Mouse (Mus musculus) yolk sac, embryonic 10.5 days (tissue): Measurements from ENCODE around the gene Ptprd.
"Not testable (repeated sequence)": the region's sequence is repeated elsewhere in the genome, so short reads cannot be mapped to it uniquely, and the experiment has no call there.

Experiments
- DNase-seq: peaks from one replicate; pipeline ENCODE4 v3.0.0-alpha.2; 2017; ENCODE audit warnings: low spot score

The Ptprd gene

DNA sequence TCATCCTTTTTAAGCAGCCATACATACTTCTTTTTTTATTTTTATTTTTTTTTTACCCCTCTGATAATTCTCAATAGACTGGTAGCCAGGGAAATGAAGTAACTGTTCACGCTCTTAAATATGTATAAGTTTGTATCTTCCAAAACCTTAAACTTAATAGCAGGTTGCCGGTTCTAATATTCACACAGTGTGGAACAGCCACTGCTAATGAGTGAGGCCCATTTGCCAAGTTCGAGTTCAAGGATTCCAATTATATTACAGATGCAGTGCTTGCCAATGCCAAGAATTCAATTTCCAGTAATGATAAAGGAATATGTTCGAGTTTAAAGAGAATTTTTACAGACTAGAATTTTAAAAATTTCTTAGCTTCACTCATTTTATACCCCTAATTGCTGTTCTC is 322.3 kb downstream of the Ptprd start:
- DNase-seq: no peak

DNA sequence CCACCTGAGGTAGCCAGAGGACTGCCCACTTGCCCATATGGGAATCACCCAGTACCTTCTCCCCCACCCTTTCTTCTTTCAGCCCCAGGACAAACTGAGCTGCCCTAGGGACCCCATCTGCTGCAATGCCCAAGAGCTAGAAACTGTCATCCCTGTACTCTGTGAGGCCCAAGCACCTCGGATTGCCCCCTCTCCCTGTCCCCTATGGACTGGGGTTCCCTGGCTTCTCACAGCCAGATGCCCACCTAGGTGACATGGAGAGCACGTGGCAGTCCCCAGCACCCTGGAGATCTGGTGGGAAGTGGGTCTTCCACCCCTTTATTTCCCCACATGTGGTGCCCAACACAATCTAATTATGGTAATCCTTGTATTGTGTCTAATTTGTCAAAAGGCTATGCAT is 331.5 kb downstream of the Ptprd start:
- DNase-seq: no peak

DNA sequence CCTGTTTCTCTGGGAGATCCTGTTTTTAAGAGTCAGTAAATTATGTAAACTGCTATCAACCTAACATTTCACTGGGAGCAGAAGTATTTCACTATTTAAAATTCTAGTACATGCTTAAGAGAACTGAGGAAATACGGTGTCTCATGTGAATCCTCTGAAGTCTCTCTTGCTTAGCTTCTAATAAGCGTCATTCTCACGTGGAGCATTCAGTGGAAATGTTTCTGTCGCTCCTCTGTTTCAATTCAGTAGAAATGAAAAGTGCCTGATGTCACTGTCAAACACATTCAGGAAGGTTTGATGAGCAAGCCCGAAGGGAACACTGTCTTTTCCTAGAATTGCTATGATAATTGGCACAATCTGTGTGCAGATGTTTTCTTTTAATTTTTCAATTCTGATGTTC is 350.5 kb downstream of the Ptprd start:
- DNase-seq: no peak

GRCm38 (mm10) chr4:77797391-77797790 is 414.4 kb downstream of the Ptprd start:
- DNase-seq: not testable (repeated sequence)

DNA sequence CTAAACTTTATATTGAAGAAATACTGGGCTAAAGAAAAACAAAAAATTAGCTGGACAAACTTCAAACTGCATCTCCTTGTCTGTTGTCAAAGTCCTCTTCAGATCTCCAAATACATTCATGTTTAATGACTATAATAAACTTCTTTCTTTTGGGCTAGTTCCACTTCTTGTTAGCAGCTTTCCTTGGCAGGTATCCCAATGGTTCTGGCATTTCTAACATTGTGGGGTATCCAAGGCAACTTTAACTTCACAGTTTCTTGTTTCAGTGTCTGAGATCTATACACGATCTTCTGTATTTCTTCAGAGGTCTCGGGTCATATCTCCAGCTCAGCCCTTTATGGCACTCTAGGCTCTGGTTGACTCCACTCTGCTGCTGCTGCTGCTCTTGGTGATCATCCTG is 434.5 kb downstream of the Ptprd start:
- DNase-seq: no peak

DNA sequence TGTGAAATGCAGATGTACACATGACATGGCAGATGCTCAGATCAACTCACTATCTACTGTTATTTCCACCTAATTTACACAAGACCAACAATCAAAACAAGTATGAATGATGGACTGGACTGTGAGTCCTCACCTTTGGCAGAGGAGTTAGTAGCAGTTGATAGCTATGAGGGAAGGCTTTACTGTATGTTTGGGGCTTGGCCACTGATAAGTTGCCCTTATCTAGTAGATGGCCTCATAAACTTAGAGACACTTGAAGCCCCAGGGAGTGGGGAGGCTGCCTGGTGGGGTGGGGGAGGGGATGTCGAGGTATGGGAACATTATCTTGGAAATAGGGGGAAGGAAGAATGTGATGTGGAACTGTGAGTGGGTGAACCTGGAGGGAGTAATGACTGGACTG is 448.0 kb downstream of the Ptprd start:
- no peak for DNase-seq

DNA sequence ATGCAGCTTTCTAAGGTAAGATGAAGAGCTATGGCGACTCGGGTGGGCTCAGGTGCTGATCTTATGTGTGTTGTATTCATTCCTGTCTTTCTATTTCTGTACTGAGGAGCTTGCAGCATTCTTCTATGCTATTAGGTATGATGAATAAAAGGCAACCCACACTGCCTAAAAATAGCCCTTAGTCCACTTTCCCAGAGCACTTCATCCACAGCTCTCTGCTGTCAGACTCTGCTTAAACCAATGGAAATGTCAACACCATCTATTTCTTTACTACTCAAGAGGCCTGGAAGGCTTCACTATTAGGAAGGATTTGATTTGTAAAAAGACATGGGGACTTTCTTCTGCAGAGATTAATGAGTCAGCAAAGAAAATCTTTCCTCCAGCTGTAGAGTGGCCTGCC is 468.4 kb downstream of the Ptprd start:
- DNase-seq: no peak

- no peak for DNase-seq
These were observed 489.9 kb downstream of the Ptprd start for GRCm38 (mm10) chr4:77721908-77722307.

DNA sequence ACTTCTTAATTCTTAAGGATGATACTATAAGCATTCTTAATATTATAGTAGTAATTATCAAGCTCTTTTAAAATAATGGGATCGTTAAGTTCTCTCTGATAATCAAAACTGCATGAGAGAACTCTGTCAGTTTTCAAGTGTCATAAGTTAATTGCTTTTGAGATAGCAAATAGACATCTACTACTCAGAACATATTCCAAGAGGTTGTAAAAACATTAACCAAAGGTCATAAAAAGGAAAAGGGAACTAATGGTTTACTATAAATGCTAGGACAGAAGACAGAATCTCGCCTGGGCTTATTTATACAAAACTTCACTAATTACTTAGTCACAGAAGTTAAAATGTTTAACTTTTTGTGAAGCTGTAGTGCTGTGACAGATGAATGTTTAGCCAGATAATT is 494.0 kb downstream of the Ptprd start:
- no peak for DNase-seq

GRCm38 (mm10) chr4:77710231-77710630 is 501.5 kb downstream of the Ptprd start:
- DNase-seq: no peak

GRCm38 (mm10) chr4:77698294-77698693 is 513.5 kb downstream of the Ptprd start:
- DNase-seq: no peak

GRCm38 (mm10) chr4:77675798-77676197 is 536.0 kb downstream of the Ptprd start:
- no peak for DNase-seq

- DNase-seq: no peak
These were observed 547.0 kb downstream of the Ptprd start for GRCm38 (mm10) chr4:77664761-77665160.

DNA sequence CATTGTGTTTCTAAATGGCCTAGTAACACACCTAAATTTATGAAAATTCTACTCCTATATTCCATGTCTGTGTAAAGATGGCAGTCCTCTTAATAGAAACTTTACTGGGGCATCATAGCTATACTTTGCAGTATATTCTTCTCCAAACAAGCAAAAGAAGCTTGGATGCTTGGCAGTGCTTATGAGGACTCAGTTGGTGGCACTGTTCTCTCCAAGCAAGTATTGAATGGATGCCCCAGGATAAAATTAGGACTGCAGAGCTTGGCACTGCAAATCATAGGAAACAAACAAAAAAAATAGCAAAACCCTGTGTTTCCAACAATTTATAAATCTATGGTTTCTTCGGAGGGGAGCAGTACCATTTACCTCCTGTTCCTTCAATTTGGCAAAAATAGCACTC is 549.5 kb downstream of the Ptprd start:
- DNase-seq: no peak

DNA sequence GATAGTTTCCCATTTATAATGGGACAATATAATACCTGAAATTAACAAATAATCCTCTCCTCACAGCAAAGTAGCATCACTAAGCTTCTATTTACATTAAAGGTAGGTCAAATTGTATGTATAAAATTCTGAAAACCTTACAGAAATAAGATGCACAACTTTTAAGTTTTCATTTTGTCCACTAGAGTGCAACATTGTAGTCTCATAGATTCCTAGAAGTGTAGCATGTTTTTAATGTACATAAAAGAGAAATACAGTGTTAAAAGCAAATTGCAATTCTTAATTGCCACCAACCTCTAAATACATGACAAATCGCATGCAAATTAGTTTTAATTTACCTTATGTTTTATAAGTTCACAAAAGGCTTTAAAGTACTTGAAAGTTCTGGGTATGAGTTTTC is 556.1 kb downstream of the Ptprd start:
- no peak for DNase-seq

GRCm38 (mm10) chr4:77649615-77650325 is 562.0 kb downstream of the Ptprd start:
- DNase-seq: no peak

DNA sequence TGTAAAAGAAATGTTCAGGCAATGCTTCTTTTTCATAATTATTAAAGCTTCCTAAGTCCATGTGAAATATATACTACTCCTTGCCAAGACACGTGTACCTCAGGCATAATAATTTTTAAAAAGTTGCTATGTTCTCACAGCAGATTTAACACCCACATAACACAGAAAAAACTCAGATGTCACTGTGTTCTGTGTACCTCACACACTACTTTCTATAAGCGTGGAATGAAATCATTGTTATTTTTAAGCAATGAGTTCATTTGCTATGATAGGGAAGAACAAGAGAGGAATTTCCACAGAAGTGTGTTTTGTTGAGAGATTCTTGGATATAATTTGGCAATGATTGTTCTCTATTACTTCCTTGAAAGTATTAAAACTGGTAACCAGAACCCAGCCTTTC is 562.9 kb downstream of the Ptprd start:
- no peak for DNase-seq

DNA sequence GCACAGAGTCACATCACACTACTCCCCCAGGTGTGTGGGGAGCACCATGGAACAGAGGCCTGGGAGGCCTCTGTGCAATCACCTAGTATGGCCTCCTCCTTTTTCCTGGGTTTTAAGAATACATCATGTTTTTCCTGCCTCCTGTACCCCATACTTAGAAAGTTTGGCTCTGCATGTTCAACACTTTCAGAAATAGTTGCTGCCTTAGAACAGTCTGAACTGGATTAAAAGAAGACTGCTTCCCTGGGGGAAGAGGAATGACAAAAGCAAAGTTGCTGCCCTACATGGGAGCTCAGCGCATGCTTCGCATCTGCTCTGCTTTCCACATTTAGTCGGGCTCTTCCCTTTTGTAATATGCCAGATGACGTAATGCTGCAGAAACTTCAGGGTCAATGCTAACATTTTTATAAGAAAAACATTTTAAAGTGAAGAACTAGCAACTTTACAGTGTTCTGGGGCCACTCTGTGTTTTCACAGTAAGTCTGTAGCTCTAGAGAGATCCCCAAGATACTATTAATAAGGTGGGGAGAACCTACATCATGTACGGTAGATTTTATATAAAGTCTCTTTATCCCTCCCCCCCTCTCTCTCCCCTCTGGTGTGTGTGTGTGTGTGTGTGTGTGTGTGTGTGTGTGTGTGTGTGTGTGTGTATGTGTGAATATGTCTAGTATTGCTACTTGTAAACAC is 564.2 kb downstream of the Ptprd start:
- DNase-seq: no peak

GRCm38 (mm10) chr4:77644435-77644834 is 567.3 kb downstream of the Ptprd start:
- DNase-seq: no peak

DNA sequence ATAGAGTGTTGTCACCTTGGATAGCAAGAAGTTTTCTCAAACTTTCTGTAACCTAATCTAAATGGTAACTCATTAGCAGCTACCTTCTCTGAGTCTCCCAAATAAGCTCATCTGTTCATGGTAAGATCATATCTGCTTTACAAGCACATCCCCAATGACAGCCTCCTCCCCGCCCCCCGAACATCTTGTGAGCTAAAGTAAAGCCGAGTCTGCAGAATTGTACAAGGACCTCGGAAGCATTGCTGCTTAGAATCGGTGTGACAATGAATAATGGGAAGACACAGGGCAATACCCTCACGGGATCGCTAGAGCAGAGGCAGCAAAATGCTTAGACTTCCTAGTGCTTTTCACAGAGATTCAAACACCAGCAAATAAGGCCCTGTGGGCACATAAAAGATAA is 571.7 kb downstream of the Ptprd start:
- no peak for DNase-seq

GRCm38 (mm10) chr4:77613129-77613528 is 598.6 kb downstream of the Ptprd start:
- DNase-seq: no peak

DNA sequence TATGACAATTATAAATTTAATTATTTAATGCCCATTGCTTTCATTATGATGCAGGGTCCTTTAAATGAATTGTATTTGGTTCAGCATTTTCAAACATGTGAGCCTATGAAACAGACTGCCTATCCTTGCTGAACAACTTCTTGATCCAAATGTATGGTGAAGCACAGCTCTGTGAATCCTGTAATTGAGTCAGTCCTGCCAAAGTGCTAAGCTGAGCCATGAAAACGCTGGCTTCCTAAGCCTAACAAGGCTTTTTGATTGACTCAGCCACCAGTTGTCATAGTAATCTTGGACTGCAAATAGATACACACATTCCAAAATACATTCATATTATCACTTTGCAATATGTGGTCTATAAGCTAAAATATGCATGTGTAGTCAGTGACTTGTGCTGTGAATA is 625.1 kb downstream of the Ptprd start:
- no peak for DNase-seq

DNA sequence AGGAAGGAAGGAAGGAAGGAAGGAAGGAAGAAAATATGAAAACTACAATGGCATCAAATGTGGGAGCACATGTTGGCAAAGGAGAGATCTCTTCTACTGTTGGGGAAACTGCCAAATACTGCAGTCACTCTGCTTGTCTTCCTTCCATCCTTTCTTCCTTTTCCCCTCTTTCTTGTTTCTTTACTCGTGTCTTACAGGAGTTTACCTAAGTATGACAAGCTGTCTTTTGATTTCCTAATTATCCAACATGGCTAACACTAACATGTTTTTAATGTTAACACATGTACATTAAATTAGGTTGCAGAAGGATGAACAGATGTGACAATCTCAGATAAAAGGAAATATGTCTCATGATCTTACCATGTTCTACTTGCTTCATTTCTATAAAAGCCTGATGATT is 625.5 kb downstream of the Ptprd start:
- DNase-seq: no peak
